Mouse (Mus musculus): ENCODE results near the gene Gpr101.

Gpr101 gene

DNA sequence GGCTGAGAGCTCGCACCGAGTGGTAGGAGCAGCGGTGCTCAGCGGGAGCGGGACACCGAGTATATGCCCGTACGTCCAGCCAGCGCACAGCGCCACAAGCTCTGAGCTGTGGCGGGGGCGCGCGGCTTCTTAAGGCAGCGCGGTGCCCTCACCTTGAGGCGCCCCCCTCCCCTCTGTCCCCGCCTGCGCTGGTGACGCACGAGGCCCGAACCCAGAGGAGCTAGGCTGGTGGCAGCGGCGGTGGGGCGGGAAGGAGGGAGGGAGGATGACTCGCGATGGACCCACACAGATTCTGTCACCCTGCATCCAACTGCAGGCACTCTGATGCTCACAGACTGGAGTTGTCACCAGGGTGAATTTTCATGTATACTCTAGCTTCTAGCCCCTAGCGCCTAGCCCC lies at the start of gene Gpr101:
Gene Gpr101 (minus strand): TSS at position 124 of the 400 bp plus-strand sequence.
- no peak for DNase-seq

DNA sequence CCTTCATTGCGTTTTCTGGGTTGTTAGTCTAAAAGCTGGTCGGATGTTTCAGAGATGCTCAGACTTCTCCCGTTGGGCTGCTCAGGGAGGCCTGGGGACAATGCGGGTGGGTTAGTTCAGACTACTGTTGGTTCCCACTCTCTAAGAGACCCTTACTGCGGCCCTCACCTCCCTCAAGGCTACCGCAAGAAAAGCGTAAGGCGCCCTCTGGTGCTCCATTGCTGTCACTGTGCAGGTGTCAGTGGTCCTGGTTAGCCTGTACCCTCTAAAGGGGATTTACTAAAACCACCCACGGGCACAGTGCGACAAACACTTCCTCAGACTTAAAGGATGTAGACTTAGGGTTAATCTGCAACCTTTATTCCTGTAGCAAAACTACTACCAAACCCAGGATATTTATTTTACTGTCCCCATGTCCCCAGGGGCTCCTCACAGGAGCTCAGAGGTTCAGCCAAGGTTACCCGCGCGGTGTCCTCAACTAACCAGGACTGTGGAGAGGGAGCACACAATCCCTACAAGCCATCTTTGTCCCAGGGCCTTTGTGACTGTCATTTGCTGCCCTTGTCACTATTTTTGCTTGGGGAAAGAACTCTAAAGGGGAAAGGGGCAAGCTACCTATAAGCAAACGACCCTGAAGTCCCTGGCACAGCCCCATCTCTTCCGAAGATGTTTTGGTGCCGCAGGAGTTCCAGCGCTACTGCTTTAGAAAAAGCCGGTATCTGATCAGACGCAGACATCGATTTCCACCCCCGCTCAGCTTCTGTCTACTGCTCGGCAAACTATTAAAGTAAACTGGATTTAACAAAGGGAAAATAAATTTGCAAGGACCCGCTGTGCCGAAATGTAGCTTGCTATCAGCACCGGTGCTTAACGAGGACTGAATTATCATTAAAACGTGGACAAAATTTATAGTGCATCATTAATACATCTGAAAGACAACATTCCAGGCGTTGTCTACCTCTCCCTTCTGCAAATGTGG lies 17.8 kb upstream of the Gpr101 start:
- DNase-seq, result no peak

DNA sequence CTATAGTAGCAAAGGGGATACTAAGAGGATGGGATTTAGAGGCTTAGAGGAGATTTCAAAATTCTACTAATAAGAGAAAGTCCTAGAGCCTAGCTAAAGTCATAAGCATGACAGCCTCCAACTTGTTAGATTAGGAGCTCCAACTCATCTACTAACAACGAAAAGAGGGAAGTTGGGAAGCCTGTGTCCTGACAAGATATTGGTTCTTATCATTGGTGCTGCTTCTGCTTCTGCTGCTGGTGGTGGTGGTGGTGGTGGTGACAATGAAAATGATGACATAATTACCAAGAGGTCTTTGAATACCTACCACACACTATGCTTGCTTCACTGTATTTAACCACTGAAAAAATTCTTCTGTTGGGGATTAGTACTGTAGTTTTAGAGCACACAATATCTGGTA lies 2.7 kb upstream of the Gpr101 start:
- DNase-seq, result no peak
